18 mouse cellular contexts compared by ENCODE assay signal in genomic region chr9:42098474-42099121, GRCm38 (mm10). TPM values are rescaled to one million over a fixed set of nuclear protein-coding genes. Genes with fewer than 3 reads are reported as not detected.
DNase-seq lines count a peak whose midpoint lies in the region; ATAC-seq and TF ChIP-seq lines count a peak whose summit lies in the region.
"Had no signal": no experiment of that assay in that cellular context is flagged by ENCODE, and none has a peak within 500 bp of the region (broad histone marks: within the 10 kb centered on the region; RNA-seq: fewer than 3 reads in every experiment).

No protein-coding gene starts in this region.

- in situ Hi-C loops in ES-E14 (cut with MboI; ENCODE audit: low sequenced_read_pairs in 2 of 2, unreplicated experiment in 2 of 2): no loop called here

- H3K27ac ChIP-seq in kidney, embryonic 16.5 days (ENCODE audit: low read length): no peak overlapping the region; the same call in 1 of the 2 replicates
- H3K27ac ChIP-seq in lung, embryonic 15.5 days: peak overlapping the region; percentile 8; the same call in 1 of the 2 replicates
- peak overlapping the region; percentile 30; the same call in 1 of the 2 replicates for H3K27ac ChIP-seq in ES-E14 (ENCODE audit: insufficient read depth, low read depth, low read length, poor library complexity, severe bottlenecking)
- H3K27ac ChIP-seq: embryonic facial prominence, embryonic 13.5 days; heart, adult 2 months; hindbrain, embryonic 10.5 days; limb, embryonic 15.5 days; midbrain, embryonic 12.5 days had no signal

- no peaks in the 10 kb centered on the region for H3K9me3 ChIP-seq in kidney, embryonic 16.5 days (ENCODE audit: low read length)
- H3K9me3 ChIP-seq in lung, embryonic 15.5 days: no peaks in the 10 kb centered on the region
- no peaks in the 10 kb centered on the region for H3K9me3 ChIP-seq in ES-E14 (ENCODE audit: control insufficient read depth, insufficient read depth, low read depth, low read length)
- H3K9me3 ChIP-seq: embryonic facial prominence, embryonic 13.5 days; hindbrain, embryonic 10.5 days; limb, embryonic 15.5 days; midbrain, embryonic 12.5 days had no signal

- DNase-seq in kidney, adult 11 months: peak; percentile 61
- no peak for DNase-seq in lung, postnatal 14 days
- DNase-seq in ES-E14 (ENCODE audit: low read depth, low spot score): no peak
- peak; percentile 58 for DNase-seq in lung, postnatal 25 days (ENCODE audit: low spot score)
- no peak for DNase-seq in right cerebral cortex, postnatal 36 days (ENCODE audit: low spot score in 2 of 2)
- DNase-seq: cerebellum, adult 9-10 months; forebrain, postnatal 0 days; gastrocnemius, postnatal 10 days; heart, adult 2 months; retina, postnatal 1 day had no signal

- 0 out of 2 replicates have a peak, but pooled peaks cover 5% of the 10 kb centered on the region for H3K4me1 ChIP-seq in kidney, embryonic 16.5 days (ENCODE audit: insufficient read depth, low read length)
- peaks cover 3% of the 10 kb centered on the region; the same call in 1 of the 2 replicates for H3K4me1 ChIP-seq in lung, embryonic 15.5 days
- H3K4me1 ChIP-seq in ES-E14 (ENCODE audit: control insufficient read depth in 2 of 2, insufficient read depth in 2 of 2, low read length in 2 of 2, poor library complexity in 1 of 2): peaks cover 10 to 30% of the 10 kb centered on the region in 2 experiments; a peak in 3 of 4 replicates
- H3K4me1 ChIP-seq: embryonic facial prominence, embryonic 13.5 days; hindbrain, embryonic 10.5 days; midbrain, embryonic 12.5 days had no signal

- no peak overlapping the region for H3K4me3 ChIP-seq in kidney, embryonic 16.5 days (ENCODE audit: low read length)
- H3K4me3 ChIP-seq in lung, embryonic 15.5 days: no peak overlapping the region
- H3K4me3 ChIP-seq in ES-E14 (ENCODE audit: insufficient read depth in 1 of 2, low read depth in 1 of 2, low read length in 2 of 2, poor library complexity in 1 of 2, severe bottlenecking in 1 of 2): no peak overlapping the region
- H3K4me3 ChIP-seq: embryonic facial prominence, embryonic 13.5 days; heart, adult 2 months; hindbrain, embryonic 10.5 days; limb, embryonic 15.5 days; midbrain, embryonic 12.5 days had no signal

- ATAC-seq in kidney, embryonic 16.5 days (ENCODE audit: low FRiP score, low TSS enrichment): no peak
- ATAC-seq in lung, embryonic 15.5 days (ENCODE audit: borderline replicate concordance, extremely low read depth, low FRiP score, low TSS enrichment): no peak
- no peak for ATAC-seq in monocyte, adult 5-6 weeks (replicated peaks; ENCODE audit: insufficient number of reproducible peaks, low FRiP score, low TSS enrichment, poor library complexity, severe bottlenecking)
- ATAC-seq: forebrain, postnatal 0 days had no signal

- H3K9ac ChIP-seq in kidney, embryonic 16.5 days (replicated peaks; ENCODE audit: low read length): no peak overlapping the region
- H3K9ac ChIP-seq in lung, embryonic 15.5 days: no peak overlapping the region
- no peak overlapping the region for H3K9ac ChIP-seq in ES-E14 (ENCODE audit: insufficient read depth, low read depth, low read length, poor library complexity, severe bottlenecking)
- H3K9ac ChIP-seq: embryonic facial prominence, embryonic 13.5 days; forebrain, postnatal 0 days; limb, embryonic 15.5 days; midbrain, embryonic 12.5 days had no signal

- H3K36me3 ChIP-seq in kidney, embryonic 16.5 days (ENCODE audit: insufficient read depth, low read length): no peaks in the 10 kb centered on the region
- H3K36me3 ChIP-seq in lung, embryonic 15.5 days: no peaks in the 10 kb centered on the region
- H3K36me3 ChIP-seq in ES-E14 (ENCODE audit: control insufficient read depth, insufficient read depth, low read length, poor library complexity, severe bottlenecking): peaks cover 2% of the 10 kb centered on the region; the same call in 1 of the 2 replicates
- H3K36me3 ChIP-seq: G1E; hindbrain, embryonic 10.5 days; limb, embryonic 15.5 days; midbrain, embryonic 12.5 days had no signal

- WGBS in kidney, embryonic 16.5 days: 74% methylated on average over 5 of the region's 5 CpGs
- WGBS in lung, embryonic 15.5 days: 76% methylated on average over 5 of the region's 5 CpGs

- no peak overlapping the region for H3K4me2 ChIP-seq in kidney, embryonic 16.5 days (replicated peaks; ENCODE audit: low read depth, low read length)
- H3K4me2 ChIP-seq in lung, embryonic 15.5 days: no peak overlapping the region
- H3K4me2 ChIP-seq: embryonic facial prominence, embryonic 13.5 days; limb, embryonic 15.5 days; midbrain, embryonic 12.5 days had no signal

- no peaks in the 10 kb centered on the region for H3K27me3 ChIP-seq in kidney, embryonic 16.5 days (ENCODE audit: insufficient read depth, low read length)
- no peaks in the 10 kb centered on the region for H3K27me3 ChIP-seq in lung, embryonic 15.5 days
- H3K27me3 ChIP-seq: embryonic facial prominence, embryonic 13.5 days; limb, embryonic 15.5 days; midbrain, embryonic 12.5 days had no signal

TF ChIP-seq in ES-E14, 5 proteins besides CTCF, POLR2A, EP300 and RAD21:
- TF ChIP-seq ZC3H11A (IDR thresholded peaks at IDR 0.05; ENCODE audit: borderline replicate concordance, low read depth, low read length): no peak
- no peak for TF ChIP-seq HCFC1 (IDR thresholded peaks at IDR 0.05; ENCODE audit: borderline replicate concordance, insufficient read depth, low read length)
- TF ChIP-seq MAFK (IDR thresholded peaks at IDR 0.05; ENCODE audit: insufficient read depth, low read depth, low read length): no peak
- TF ChIP-seq CHD2 (IDR thresholded peaks at IDR 0.05; ENCODE audit: low read depth, low read length): no peak
- no peak for TF ChIP-seq ZNF384 (IDR thresholded peaks at IDR 0.05; ENCODE audit: low read depth, low read length)

RNA-seq across cellular contexts. Expression of gene Sorl1, which starts 25.5 kb away (rescaled TPM):
- 11.3 and 12.5 TPM in 2 replicates for polyA plus RNA-seq in kidney, embryonic 16.5 days (2015; fragmentation: Nextera tagmentation; extraction: Ambion mirVana)
- polyA plus RNA-seq in lung, embryonic 15.5 days (2015; fragmentation: Nextera tagmentation; extraction: Ambion mirVana): 13.4 and 14.9 TPM in 2 replicates
- 24.1 and 54.4 TPM in 2 replicates for total RNA-seq in ES-E14 (2012; rRNA removed)
- total RNA-seq in monocyte, adult 5-6 weeks (2017): 86.3 to 119 TPM (median 111 TPM) in 3 replicates

Comparison
In these comparisons a context has a peak if more than half of its experiments do, and no peak if none do; other contexts are left out.
1. DNase-seq: peak in kidney, adult 11 months (single experiment) and lung, postnatal 25 days (single experiment); none in lung, postnatal 14 days (single experiment), ES-E14 (single experiment) and right cerebral cortex, postnatal 36 days (0 of 2).